Mouse (Mus musculus) cerebellum, postnatal 10 days (tissue): ENCODE data around the gene Epha8.

ENCODE experiments used
- DNase-seq, 2 experiments: peaks; one replicate each; pipeline ENCODE4 v3.0.0; 2021; ENCODE audit warnings: mixed read lengths in 2 of 2

Gene Epha8

DNA sequence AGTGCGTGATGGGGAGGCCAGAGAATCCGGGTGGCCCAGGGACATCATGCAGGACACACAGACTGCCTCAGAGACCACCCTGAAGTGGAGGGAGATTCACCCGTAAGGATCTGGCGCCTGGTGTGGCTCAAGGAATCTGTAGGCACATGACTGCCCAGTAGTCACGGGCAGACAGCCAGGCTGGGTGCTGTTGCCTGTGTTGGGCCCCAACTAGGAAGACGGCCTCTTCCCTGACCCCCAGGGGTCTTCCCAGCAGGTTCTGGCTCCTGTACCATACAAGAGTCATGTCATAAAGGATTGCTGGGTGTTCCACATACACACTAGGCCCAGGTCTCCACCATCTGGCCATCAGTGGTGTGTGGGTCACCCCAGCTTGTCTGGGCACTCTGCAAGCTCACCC, 2.1 kb downstream of the Epha8 start:
- DNase-seq, result peak in 1 of 2 experiments; percentile 53

DNA sequence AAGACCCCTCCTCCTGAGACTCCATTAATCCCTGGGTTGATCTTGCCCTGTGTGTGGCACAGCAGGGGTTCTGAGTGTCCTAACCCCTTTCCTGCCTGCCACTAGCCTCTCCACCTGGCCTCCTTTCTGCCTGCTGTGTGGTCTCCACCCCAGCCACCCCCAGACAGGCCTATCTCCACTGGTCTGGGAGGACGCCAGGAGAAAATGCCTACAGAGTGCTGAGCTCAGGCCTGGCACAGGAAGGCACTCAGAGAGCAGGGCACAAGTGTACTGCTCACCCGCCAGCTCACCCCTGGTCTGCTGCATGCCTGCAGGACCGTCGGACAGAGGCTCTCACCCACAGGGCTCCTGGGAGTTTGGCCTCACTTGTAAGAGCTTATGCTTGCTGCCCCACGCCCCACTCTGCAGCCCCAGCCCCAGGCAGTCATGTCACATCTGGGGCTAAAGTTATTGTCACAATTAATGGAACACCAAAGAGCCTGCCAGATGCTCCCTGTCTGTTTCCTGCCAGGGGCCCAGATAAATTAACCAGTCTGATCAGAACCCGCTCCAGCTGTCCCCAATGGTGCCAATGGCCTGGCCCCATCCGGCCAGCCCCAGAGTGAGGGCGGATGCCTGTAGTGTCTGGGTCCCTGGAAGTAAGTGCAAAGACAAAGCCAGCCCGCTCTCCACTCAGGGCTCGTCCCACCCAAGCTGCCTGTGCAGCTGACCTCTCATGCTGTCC, 7.2 kb downstream of the Epha8 start:
- peak; percentile 29 to 68 for DNase-seq

- DNase-seq, result peak; percentile 73 to 81
Observed at GRCm38 (mm10) chr4:136945397-136945796, 11.2 kb downstream of the Epha8 start.

DNA sequence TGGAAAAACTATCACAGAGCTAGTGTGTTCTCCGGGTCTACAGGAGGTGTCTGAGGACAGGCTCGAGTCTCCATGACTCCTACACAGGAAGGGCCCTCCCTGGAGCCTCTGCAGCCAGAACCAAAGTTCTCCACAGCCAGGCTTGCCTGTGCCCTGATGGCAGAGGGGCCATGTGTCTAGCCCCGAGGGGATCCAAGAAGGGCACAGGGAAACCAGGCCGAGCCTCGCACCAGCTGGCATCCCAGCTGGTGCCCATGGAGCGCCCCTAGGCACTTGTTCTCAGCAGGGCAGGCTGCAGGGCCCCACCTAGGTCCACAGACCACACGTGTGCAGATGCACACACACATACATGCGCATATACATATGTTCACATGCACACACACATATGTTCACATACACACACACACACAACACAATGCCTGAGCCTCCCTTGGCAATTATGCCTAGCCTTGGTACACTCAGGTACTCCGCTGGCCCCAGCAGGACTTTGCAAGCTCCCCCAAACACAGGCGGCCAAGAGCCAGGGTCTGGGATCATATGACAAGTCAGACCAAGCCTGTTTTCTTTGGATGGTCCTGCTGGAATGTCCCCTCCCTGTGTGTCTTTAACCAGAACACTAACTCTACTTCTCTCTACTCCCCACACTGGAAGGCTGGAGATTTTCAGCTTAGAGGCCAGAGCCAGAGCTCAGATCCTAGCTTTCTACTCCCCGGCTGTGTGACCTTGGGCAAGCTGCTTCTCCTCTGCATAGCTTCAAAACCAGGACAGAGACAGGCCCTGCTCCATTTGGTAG, 11.9 kb downstream of the Epha8 start:
- peak; percentile 64 to 74 for DNase-seq

DNA sequence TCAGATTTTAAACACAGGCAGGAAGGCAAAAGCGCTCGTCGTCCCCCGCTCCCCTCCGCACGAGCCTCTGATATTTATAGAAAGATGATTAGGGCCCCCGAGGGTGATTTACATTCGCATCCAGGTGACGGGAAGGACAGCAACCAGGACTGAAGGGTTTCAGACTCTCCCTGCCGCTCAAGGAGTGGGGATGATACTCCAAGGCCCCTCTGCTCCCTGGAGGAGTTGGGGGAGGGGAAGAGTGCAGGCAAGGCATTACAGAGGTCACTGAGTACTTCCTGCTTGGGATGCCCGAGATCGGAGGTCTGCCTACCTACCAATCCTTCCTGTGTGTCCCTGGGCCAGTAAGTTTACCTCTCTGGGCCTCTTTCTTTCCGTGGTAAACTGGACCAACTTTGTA, 13.4 kb downstream of the Epha8 start:
- peak in 1 of 2 experiments; percentile 54 for DNase-seq

GRCm38 (mm10) chr4:136942761-136943160, 13.9 kb downstream of the Epha8 start:
- DNase-seq, result peak; percentile 82 to 90

DNA sequence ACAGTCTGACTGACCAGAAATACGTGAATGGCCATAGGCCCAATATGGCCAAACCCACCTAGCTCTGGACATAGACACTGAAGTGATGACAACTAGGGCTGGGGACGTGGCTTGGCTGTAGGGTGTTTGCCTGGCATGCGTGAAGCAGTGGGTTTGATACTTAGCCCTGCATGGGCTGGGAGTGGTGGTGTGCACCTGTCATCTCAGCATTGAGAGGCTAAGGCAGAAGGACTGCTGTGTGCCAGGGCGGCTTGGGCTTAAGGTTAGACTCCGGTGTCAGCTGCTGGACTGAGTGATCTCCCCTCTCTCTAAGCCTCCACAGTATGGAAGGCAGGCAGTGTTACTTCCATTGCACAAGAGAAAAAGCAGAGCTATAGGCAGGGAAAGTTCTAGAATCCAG, 18.7 kb downstream of the Epha8 start:
- no peak for DNase-seq

- DNase-seq, result peak; percentile 70 to 78
Observed at GRCm38 (mm10) chr4:136937344-136937743, 19.3 kb downstream of the Epha8 start.

- no peak for DNase-seq
Observed at GRCm38 (mm10) chr4:136934746-136935613, 21.6 kb downstream of the Epha8 start.

DNA sequence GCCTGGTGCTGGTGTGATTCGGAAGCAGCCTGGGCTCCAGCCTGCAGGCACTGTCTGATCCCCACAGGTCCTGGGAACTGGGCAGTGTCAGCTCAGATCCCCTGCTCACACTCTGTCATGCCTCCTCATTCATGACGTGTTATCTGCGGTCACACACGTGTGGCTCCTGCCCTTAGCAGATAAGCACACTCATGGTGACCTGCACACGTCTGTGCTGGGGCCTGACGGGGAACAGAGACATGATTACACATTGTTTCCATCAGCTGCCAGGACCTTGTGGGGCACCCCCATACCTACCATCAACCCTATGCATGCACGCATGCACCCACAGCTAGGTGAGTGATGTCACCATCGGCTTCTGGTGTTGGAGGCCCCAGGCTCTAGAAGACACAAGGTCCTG, 26.1 kb downstream of the Epha8 start:
- DNase-seq, result no peak

GRCm38 (mm10) chr4:136928928-136929327, 27.7 kb downstream of the Epha8 start:
- peak; percentile 66 to 77 for DNase-seq

DNA sequence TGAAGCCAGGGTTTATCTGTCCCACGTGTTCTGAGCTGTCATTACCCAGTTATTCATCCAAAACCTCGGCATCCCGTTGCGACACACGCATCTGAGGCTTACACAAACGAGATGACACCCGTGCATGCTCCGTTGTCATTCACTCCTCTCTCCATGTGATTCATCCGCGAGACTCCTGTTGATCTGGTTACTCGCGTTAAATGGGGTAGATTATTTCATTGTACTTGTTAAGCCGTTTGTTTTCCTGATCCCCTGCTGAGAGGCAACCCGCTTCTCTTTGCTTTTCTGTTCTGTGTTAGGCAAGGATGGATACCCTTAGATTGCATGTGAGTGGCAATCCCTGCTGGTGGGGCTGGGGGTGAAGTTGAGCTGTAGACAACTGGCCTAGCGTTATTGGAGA, 30.8 kb downstream of the Epha8 start:
- DNase-seq, result no peak

DNA sequence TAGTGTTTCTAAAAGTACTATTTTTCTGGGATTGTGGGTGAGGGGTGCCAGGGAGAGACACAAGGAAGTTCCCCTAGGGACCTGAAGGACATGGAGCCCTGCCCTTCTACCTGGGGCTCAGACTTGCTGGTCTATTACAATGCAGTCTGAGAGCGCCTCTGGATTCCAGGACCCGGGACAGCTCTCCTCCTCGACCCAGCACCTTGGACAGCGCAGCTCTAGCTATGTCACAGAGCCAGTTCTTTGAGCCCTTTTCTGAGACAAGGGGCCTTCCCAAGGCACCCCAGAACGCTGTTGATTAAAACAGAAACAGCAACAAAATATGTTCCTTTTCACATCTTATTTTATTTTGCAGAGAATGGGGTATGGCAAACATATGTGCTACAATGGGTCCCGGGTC, 32.1 kb downstream of the Epha8 start:
- DNase-seq, result no peak

- DNase-seq, result no peak
Observed at GRCm38 (mm10) chr4:136919526-136919925, 37.1 kb downstream of the Epha8 start.

GRCm38 (mm10) chr4:136918834-136919233, 37.8 kb downstream of the Epha8 start:
- DNase-seq, result peak in 1 of 2 experiments; percentile 73

GRCm38 (mm10) chr4:136917165-136917524, 39.5 kb downstream of the Epha8 start:
- DNase-seq, result peak; percentile 63 to 74

DNA sequence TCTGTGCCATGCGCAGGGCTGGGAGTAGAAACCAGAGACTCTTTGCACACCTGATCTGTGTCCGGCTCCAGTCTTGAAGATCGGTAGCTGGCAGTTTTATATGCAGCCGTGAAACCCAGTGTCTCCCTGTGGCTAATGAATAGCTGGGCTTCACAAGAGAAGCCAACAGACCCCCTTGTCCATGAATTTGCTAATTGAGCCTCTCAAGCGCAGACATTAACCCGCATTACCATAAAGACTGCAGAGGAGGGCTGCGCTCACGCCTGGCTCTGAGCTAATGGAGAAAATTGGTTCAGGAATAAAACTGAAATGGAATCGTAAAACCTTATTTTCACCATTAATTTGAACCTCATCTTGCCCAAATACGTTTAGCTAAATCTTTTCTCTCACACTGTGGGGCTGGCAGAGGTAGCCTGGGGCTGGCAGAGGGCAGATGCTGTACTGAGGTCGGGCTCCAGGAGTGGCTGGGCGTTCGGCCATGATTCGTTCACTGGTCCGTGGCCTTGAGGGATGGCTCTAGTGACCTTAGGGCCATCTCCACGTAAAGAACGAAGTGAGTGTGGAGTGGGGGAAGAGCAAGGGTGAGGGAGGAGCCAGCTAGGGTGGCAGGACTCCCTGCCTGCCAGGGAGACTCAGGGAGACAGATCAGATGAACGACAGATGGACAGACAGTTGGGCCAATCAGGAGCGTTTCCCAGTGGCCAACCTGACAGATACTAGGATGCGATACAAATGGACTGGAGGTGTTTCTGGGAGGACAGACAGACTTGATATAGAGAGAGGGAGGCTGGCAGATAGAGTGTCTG, 40.1 kb downstream of the Epha8 start:
- DNase-seq, result peak; percentile 88 to 90

GRCm38 (mm10) chr4:136912841-136913240, 43.8 kb downstream of the Epha8 start:
- peak in 1 of 2 experiments; percentile 56 for DNase-seq

DNA sequence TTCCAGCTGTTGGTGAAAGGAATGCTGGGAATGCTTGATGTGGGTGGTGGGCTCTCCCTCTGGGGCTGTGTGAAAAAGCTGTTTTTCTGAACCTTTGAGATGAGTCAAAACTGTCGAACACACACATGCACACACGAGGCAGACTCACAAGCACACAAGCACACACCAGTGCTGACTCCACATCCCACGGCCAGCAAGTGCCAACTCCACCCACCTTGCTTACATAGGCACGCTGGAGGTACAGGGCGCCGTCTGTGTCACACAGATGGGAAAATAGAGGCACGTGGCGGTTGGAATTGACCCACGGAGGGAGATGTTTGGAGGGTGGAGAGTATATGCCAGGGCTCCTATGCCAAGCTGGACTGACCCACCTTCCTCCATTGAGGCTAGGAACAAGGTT, 44.8 kb downstream of the Epha8 start:
- no peak for DNase-seq

- DNase-seq, result no peak
Observed at GRCm38 (mm10) chr4:136911211-136911646, 45.4 kb downstream of the Epha8 start.

- DNase-seq, result no peak
Observed at GRCm38 (mm10) chr4:136907809-136908208, 48.8 kb downstream of the Epha8 start.

- peak; percentile 69 to 74 for DNase-seq
Observed at GRCm38 (mm10) chr4:136907033-136907432, 49.6 kb downstream of the Epha8 start.
